Mouse (Mus musculus): ENCODE results near the gene Adat1.

- TF ChIP-seq CTCF (IDR thresholded peaks at IDR 0.05; ENCODE audit: borderline replicate concordance, insufficient read depth, low read length), result no peak
- no peak for TF ChIP-seq POLR2A (IDR thresholded peaks at IDR 0.05; ENCODE audit: low read depth, low read length)
Observed at GRCm38 (mm10) chr8:111963091-111963490, 29.0 kb downstream of the Adat1 start.
